Mouse (Mus musculus) megakaryocyte, embryonic 14.5 days (primary cell): ENCODE measurements at regions not wholly inside any gene's neighbourhood (a gene's known extent, or its start where the extent isn't known, plus 50 kb on each side); places are given as distances from the start of the nearest gene placed in this dataset.

Experiments
- H3K27me3 ChIP-seq: replicated peaks from 2 replicates; pipeline ENCODE3; 2012; ENCODE audit warnings: inconsistent platforms
- H3K36me3 ChIP-seq: replicated peaks from 2 replicates; pipeline ENCODE3; 2012; ENCODE audit warnings: low read length, inconsistent platforms, mixed read lengths
- H3K4me1 ChIP-seq: 2 replicates; pipeline ENCODE4 v1.6.1; 2012; ENCODE audit warnings: inconsistent platforms
- H3K4me3 ChIP-seq: replicated peaks from 2 replicates; pipeline ENCODE3; 2012; ENCODE audit warnings: moderate library complexity, mild to moderate bottlenecking, inconsistent platforms
- H3K9me3 ChIP-seq: 2 replicates; pipeline ENCODE4 v1.6.1; 2012; ENCODE audit warnings: inconsistent platforms
- FLI1 ChIP-seq: IDR thresholded peaks from 2 replicates; pipeline ENCODE4 v1.6.1; 2012; ENCODE audit warnings: low read length, inconsistent platforms, mixed read lengths
- GATA1 ChIP-seq: IDR thresholded peaks from 3 replicates; pipeline ENCODE4 v1.6.1; 2012; ENCODE audit warnings: mixed read lengths, low read length, inconsistent platforms, borderline replicate concordance

DNA sequence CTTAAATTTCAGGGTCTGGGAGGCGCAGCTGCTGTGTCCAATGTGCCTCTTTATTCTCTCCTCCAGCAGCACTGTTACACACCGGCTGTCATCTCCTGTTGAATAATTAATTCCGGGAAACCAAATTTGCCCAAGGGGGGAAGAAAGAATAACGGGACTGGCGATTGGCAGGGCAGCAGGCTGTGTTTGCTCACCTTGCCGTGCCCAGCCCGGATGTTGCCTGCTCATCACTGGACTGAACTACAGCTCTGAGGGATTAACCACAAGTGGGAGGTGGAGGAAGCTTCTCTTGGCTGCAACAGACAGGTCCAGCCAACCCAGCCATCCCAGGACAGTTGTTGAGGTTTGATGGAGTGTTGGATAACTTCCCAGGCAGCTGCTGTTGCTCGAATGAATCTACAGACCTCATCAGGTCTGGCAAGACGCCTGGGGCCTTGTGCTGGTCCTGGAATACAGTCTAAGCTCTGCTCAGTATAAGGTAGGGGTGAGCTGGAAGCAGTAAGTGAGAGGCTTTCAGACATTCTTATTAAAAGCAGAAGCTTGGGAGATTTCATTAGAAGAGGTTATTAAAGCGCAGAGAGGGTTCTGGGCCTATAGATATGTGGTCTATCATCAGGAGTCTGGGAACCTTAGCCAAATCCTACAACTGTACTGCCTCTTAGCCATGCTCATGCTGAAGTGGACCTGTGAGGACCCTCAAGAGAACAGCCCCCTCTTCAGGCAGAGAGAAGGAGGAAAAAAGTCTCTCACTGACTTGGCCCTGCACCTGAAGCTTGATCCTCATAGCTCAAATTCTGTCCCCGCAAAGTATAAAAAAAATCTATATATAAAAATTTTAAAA lies 291.8 kb downstream of the Il20rb start:
- TF ChIP-seq GATA1: no peak
- no peak for TF ChIP-seq FLI1
- Histone ChIP-seq H3K36me3 (no peaks in the 10 kb centered on the region), H3K27me3 (no peaks in the 10 kb centered on the region), H3K4me1 (no peaks in the 10 kb centered on the region), H3K4me3 (peak overlapping the region; percentile 10), H3K9me3 (peaks cover 25% of the 10 kb centered on the region; the same call in 1 of the 2 replicates)

DNA sequence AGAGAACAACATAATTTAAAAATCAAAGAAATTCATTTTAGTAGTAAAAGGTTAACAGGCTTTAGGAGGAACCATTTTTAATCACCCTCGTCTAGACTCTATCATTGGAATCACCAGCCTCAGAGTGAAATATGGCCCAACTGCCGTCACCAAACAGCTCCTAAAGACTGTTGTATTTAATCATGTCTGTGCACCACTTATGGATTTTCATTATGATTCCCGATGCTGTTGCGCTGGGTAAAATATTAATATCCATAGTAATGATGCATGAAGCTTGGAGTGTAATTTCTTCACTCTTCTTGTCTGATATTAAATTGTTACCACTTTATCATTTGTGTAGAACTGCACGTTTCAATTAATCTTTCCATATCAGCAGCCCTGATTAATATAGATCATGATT lies 292.4 kb downstream of the Il20rb start:
- TF ChIP-seq GATA1: no peak
- no peak for TF ChIP-seq FLI1
- Histone ChIP-seq H3K9me3 (peaks cover 21% of the 10 kb centered on the region; the same call in 1 of the 2 replicates), H3K4me3 (no peak overlapping the region), H3K4me1 (no peaks in the 10 kb centered on the region), H3K27me3 (no peaks in the 10 kb centered on the region), H3K36me3 (no peaks in the 10 kb centered on the region)

DNA sequence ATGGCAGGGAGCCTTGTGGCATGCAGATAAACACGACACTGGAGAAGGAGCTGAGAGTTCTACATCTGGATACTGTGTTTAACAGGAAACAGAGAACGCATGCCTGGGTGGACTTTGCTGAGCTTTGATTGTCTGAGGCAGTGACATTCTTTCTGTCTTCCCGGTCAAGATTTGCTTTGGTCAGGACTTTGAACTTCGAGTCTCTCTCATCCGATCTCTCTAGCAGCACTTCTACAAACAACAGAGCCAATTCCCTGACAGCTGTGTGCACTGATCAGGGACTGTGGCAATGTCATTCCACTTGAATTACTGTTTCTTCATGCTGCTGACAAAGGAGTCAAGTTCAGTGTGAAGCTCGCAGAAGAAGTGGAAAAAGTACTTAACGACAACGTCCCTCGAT lies 302.5 kb downstream of the Il20rb start:
- Histone ChIP-seq H3K4me1 (no peaks in the 10 kb centered on the region), H3K4me3 (no peak overlapping the region), H3K9me3 (peaks cover 5% of the 10 kb centered on the region; the same call in 1 of the 2 replicates), H3K36me3 (no peaks in the 10 kb centered on the region), H3K27me3 (no peaks in the 10 kb centered on the region)
- no peak for TF ChIP-seq GATA1
- no peak for TF ChIP-seq FLI1

DNA sequence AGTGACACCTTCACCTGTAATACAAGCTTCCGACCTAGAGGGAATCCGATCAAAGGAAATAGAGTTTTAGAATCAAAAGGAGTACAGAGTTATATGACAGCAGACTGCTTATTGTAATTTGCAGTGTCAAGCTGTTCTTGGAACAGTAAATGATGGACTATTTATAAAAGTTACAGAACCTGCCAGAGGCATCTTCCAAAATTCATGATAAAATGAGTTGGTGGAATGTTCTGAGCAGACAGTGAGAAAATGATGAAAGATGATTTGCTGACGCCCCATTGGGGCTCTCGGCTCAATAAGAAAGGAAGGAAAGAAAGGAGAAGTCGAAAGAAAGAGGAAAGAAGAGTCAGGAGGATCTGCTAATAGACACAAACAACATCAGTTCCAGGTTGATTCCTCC lies 300.3 kb upstream of the Sox14 start:
- Histone ChIP-seq H3K4me3 (no peak overlapping the region), H3K9me3 (peaks cover 4% of the 10 kb centered on the region; the same call in 1 of the 2 replicates), H3K36me3 (no peaks in the 10 kb centered on the region), H3K4me1 (no peaks in the 10 kb centered on the region), H3K27me3 (no peaks in the 10 kb centered on the region)
- TF ChIP-seq GATA1 (no peak), FLI1 (no peak)

DNA sequence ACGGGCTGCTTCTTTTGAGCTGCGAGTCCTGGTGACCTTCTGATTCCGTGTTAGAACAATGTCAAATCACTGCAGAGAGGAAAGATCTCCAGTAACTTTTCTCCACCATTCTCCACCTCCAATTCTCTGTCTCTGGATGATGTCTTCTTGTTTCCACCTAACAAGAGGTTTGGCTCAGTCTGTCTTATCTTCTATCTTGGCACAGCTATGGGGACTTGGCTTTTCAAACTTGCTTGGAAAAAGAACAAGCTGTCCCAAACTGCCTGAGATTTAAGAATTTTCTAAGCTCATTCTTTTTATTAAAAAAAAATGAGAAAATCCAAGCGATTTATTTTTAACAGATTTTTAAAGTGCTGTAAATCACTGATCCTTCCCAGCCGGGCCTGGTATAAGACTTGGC lies 290.3 kb upstream of the Sox14 start:
- Histone ChIP-seq H3K4me3 (no peak overlapping the region), H3K36me3 (no peaks in the 10 kb centered on the region), H3K9me3 (no peaks in the 10 kb centered on the region), H3K27me3 (no peaks in the 10 kb centered on the region), H3K4me1 (no peaks in the 10 kb centered on the region)
- TF ChIP-seq GATA1 (no peak), FLI1 (no peak)

DNA sequence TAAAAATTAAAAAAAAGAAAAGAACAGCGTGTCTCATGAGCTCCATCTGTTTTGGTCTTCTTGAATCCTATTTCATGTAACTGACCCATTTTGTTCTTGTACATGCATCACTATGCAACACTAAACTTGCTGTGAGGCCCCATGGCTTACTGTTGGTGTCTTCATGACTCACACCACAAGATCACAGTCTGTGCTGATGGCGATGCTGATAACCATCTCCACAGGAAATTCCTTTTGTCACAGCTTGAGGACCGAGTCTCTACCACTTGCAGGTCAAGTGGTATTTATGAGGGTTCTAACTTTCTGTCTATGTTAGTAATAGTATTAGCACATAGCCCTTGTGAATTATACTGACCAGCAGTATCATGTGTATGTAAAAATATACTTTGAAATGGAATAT lies 286.0 kb upstream of the Sox14 start:
- TF ChIP-seq GATA1: no peak
- no peak for TF ChIP-seq FLI1
- Histone ChIP-seq H3K27me3 (no peaks in the 10 kb centered on the region), H3K9me3 (no peaks in the 10 kb centered on the region)

More for the DNA sequence above, 286.0 kb upstream of the Sox14 start:
- H3K4me1 ChIP-seq: no peaks in the 10 kb centered on the region
- no peaks in the 10 kb centered on the region for H3K36me3 ChIP-seq
- H3K4me3 ChIP-seq: no peak overlapping the region
